Mouse (Mus musculus) gastrocnemius, postnatal 4 days (tissue): ENCODE data around the gene Ubac1. TPM values are rescaled to one million over a fixed set of nuclear protein-coding genes. Genes with fewer than 3 reads are reported as not detected.

Source experiments
- DNase-seq, 2 experiments: peaks; one replicate each; pipeline ENCODE4 v3.0.0; 2021 to 2022; ENCODE audit warnings: low spot score in 2 of 2, mixed read lengths in 2 of 2
- long read RNA-seq, 2 experiments: library from polyadenylated mRNA; stranded (forward); transcript quantifications; one replicate each; pipeline ENCODE4 v2.0.0; 2021
- total RNA-seq, 2 experiments: library from RNA; stranded (reverse); gene quantifications; 2 replicates each; pipeline ENCODE4 v1.2.3; 2021

The Ubac1 gene
- total RNA-seq, result 100 to 1,000 TPM; 186 to 187 TPM
- long read RNA-seq, experiment 1, transcript Ubac1-201 (10 exons, 1,852 nt), result major isoform, 300 of 354 reads
- long read RNA-seq, experiment 1, partial matches to known transcripts, result 8 of 354 reads
- long read RNA-seq, experiment 1, other reads (novel, unspliced or antisense), result 46 of 354 reads
- long read RNA-seq, experiment 2, transcript Ubac1-201 (10 exons, 1,852 nt), result major isoform, 403 of 483 reads
- long read RNA-seq, experiment 2, partial matches to known transcripts, result 13 of 483 reads
- long read RNA-seq, experiment 2, other reads (novel, unspliced or antisense), result 67 of 483 reads

DNA sequence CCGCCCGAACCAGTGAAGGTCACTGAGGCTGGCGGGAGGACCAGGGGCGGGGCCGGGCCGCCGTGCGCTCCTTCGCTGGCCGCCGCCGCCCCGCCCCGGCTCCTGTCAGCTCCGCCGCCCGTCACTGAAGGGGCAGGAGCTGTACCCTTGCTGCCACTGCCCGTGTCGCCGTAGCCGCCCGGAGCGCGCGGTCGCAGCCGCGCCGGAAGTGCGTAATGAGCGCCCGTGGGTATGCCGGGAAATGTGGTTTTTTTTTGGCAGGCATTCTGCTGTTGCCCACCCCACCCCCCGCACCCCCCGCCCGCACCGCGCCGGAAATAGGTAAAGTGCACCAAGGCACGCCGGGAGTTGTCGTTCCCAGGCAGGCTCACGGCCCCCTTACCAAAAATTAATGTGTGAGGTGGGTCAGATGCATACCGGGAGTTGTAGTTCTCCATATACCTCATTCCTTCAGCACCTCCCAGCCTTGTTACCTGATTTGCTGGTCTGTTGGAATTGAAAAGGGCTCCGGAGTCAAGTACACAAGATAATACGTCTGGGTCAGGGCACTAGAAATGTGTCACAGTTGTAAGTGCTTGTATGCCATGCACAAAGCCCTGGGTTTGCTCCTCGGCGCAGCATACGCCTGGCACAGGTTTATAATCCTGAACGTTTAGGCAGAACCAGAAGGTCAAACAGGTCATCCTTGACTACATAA lies at the start of gene Ubac1:
Ubac1 (minus strand) TSS at position 187 of the 697 bp plus-strand sequence.
- DNase-seq, result peak; percentile 65 to 86

DNA sequence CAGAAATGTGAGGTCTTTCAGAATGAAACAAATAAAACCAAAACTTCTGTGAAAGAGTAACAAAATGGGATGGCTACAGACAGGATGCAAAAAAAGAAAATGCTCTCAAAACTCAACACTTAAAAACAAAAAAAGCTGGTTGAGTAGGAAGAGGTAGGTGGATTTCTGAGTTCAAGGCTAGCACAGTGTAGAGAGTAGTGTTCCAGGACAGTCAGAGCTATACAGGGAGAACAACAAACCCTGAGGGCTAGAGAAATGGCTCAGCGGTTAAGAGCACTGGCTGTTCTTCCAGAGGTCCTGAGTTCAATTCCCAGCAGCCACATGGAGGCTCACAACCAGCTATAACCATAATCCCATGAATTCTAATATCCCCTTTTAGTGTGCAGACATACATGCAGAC lies 47.0 kb upstream of the Ubac1 start:
- no peak for DNase-seq

DNA sequence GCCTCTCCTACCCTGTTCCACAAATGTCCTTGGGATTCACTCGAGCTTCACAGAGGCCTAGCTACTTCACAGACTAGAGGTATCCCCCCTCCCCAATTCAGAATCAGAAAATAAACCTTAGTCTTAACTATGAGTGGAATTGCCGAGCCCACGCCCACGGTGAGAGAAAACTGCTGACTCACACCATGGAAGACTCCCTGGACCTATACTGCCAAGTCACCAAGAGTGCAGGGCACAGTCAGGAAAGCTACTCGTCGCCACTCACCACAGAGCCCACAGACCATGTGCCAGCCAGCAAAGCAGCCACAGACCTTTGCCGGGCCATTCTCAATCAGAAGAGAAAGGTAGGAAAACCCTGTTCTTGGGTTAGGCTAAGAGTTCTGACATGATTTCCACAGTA lies 46.6 kb upstream of the Ubac1 start:
- DNase-seq, result no peak

DNA sequence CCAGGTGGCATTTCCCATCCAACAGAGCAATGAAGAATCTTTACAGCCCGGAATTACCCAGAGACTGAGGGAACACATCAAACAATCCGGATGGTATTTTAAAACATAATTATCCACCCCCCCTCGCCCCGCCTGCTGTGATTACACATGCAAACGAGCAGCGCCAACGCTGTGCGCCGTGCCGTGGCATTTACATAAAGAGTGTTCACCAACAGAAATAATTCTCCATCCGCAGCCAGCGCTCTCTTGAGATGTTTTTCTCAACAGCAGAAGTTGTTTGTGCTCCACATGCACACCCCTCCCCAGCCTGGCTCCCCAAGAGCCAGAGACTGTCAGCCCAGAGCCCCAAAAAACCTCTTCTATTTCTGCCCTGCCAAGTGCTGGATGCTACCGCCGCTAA lies 45.0 kb upstream of the Ubac1 start:
- DNase-seq, result no peak

DNA sequence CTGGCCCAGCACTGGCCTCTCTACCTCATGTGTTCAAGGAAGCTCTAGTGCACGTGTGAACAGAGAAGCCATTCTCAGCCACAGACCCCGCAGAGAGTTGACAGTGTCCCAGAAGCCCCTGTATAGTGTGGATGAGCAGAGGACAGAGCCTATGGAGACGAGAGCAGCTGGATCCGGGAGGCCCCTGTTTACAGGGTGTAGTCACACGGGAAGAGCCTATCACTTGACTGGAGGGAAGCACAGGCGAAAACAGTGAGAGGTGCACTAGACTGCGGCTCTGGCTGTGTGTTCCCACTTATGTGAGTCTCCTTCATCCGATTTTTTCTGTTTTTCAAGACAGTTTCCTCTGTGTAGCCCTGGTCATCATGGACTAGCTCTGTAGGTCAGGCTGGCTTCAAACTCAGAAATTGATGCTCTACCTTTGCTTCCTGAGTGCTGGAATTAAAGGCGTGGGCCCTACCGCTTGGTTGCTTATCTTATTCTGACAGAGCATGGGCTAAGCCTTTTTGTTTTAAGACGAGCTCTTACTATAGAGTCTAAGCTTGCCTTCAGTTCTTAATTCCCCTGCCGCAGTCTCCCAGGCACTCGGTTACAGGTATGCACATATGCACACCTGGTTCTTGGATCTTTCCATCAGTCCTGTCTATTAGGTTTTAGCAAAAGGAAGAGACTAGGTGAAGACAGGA lies 41.3 kb upstream of the Ubac1 start:
- no peak for DNase-seq

DNA sequence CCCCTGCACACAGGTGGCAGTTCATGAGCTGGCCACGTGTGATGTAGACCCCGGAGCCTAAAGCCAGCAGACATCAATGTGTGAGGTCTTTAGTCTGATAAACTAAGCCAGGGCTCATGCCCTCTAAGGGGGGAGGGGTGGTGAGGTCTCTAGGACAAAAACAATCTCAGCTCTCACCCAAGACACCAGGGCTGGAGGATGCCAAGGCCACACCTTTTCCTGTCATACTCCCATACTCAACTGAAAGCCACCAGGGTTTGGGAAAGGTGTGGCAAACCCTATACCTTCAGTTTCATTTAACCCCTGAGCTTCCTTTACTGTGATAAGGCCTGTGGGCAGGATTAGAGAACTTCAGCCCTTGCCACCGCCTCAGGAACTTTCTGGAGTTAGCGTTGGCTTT lies 40.7 kb upstream of the Ubac1 start:
- DNase-seq, result no peak

DNA sequence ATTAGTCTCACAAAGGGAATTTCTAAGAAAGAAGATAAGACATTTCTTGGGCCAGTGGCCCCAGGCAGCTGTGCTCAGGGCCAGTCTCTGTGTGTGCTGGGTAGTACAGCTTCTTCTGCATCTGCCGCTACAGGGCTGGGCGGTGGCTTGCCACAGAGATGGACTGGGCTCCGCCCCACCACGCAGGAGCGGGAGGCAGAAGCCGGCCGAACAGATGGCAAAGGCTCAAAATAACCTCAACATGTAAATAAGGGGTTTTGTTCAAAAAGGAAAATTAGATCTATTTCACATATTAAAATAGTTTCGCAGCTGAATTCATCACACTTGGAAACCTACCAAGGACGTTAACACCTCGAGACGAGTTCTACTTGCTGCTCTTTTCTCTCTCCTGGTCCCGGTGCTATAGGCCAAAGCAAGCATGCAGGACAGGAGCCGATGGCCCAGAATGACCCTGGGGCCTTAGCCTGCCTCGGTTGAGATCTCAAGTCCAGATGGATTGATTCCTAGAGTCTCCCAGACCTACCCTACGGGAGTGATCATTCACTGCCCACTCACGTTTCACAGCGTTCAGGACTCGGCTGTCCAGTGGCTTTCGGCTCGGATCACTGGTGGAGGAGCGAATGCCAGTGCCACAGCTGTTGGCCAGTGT lies 39.6 kb upstream of the Ubac1 start:
- no peak for DNase-seq

DNA sequence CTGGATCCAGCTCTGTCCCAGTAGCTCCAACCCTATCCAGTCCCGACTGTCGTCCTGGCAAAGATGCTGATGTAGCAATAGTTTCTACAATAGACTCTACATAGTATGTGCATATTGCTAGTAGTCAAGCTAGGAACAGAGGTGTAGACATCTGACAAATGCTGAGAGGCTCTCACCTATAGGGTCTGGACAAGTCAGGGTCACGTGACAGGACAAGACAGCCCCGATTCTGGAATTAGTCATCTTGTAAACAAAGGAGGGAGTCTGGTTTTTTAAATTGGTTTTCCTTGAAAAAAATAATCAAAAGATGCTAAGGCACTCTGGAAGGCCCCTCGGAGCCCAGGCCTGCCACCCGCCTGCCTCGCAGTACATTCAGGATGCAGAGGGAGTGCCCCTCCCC lies 35.5 kb upstream of the Ubac1 start:
- DNase-seq, result no peak

DNA sequence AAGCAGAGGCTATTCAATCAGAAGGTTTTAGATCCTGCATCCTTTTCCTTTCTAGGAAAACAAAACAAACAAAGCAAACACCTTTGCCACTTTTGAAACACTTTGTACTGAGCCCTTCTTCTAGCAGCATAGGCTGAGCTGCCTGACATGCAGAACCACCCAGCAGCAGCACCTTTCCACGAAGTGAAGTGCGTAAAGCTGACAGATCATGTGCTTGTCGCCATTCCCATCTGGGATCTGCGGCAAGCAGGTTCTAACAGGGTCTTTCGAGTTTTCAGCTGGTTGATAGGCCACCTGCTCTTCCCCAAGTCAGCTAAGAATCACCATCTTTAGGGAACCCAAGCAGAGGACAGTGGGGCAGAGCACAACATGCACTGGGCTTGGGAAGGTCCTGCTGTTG lies 34.7 kb upstream of the Ubac1 start:
- no peak for DNase-seq

DNA sequence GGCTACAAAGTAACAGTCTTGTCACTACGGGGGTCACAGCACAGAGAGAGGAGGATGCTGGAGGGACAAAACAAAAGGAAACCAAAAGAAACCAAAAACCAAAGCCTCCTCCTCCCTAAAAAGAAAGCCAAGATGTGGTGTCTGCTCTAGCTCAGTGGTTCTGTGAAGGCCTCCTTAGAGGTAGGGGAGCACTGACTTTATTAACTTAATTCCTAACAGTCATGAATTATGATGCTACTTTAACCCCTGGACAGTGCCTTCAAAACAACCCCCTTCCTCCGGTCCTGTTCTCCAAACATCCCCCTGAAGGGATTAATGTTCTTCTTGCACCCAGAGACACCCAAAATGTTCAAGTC lies 34.2 kb upstream of the Ubac1 start:
- no peak for DNase-seq

DNA sequence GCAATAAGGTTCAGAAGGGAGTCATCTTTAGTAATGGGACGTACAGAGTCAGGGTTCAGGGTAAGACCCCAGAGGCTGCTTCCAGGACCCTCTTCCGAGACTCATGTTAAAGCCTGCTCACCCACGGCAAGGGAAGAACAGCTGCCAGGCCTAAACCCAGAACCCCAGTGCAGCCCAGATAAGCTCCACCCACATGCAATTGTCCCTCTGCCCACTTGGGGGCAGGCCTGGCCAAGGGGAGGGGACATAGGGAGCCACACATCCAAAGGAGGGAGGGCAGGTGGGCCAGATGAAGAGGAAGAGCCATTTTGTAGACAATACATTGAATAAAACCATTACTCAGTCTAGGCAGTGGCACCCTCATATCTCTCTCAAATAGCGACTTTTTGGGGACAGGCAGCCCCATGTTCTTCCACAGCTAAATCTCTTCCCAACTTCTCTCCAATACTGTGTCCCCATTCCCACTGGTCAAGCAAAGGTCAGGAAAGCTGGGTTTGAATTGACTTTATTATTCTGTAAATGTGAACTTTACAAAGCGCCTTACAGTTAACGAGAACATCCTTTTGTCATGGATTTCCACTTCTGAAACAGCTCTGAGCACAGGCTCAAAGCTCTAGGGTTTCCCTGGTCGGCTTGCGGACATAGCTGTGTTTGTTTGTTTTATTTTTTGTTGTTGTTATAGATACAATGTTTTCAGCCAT lies 33.6 kb upstream of the Ubac1 start:
- peak; percentile 45 to 65 for DNase-seq

DNA sequence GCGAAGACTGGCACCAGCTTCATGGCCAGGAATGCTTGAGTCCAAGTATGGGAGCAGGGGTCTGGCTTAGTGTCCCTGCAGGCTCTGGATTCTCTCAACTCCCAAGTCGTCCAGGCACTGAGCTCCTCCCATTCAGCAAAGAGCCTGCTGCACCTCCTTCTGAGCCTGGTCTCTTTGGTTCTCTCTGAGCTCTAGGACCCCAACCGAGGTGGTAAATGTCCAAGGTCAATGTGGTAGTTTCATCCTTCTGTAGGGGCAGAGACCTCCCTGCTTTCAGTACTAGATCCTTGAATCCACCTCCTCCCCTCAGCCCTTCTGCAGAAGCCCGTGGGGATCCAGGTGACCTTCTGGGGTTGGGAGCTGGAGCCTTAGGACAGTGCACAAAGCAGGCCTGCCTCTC lies 31.3 kb upstream of the Ubac1 start:
- no peak for DNase-seq

DNA sequence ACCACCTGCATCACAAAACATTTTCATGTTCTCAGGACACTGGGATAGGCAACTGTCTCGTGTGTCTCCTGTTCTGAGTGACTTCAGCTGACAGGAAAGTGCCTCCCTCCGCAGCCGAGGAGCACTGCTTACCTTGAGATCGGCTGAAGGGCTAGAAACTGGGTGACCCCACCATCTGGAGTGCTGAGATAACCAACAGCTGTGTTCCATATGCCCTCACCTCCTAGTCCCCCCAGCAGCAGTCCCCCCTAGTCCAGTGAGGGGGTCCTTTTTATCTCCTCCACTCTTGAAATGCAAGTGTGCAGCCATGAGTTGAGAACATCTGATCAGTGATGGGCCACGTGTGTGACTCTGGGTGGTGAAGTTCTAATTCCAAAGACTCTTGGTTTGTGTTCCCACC lies 27.3 kb upstream of the Ubac1 start:
- no peak for DNase-seq

DNA sequence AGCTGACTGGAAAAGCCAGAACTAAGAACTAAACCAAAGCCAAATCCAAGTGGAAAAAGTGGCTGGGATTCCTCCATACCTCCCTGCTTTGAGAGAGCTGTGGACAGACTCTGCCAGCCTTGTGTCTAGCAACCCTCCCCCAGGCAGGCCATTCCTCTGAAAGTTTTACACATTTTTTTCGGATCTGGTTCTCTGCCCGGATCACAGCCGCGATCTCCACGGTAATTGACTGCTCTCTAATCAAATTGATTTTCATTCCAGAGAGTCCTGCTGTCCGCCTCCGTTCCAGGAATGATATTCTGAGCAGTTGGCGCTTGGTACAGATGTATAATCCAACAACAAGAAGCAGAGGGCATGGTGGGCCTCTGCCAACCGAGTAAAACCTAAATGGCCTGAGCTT lies 22.7 kb upstream of the Ubac1 start:
- DNase-seq, result no peak

DNA sequence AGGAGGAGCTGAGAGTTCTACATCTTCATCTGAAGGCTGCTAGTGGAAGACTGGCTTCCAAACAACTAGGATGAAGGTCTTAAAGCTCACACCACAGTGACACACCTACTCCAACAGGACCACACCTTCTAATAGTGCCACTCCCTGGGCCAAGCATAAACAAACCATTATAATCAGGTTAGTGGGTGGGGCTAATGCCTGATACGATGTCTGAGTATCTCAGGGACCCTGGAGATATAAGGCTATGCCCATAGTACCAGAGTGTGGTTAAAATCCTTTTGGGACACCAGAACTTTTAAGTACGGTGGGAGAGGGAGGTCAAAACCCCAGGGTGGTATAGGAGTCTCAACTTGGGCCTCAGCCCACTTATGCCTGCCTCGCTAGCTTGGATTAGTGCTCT lies 21.1 kb upstream of the Ubac1 start:
- no peak for DNase-seq

DNA sequence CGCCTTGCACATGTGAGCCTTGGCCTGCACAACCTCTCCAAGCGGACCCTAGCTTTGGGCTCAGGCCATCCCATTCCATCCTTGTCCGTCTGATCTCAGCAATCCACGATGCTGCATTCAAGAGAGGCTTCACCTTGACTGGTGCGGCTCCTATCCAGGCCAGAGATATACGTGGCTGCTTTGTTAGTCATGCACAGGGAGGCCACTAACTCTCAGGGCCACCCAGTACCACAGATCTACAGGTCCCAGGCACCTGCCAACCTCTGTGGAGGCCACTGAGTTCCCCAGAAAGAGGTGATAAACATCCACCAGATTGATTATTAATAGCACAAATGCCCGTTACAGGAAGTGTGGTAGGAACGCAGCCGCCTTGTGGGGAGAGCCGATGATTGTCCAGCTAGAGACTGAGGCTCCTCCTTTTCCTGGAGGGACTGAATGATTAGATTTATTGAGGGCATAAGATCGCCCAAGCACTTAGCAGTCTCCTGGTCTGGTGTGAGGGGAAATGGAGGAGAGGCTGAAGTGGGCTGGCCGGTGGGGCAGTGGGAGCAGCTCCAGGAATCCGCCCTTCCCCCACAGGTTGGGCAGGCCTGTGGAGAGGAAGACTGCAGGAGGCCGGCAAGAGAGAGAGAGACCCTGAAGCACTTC lies 19.7 kb upstream of the Ubac1 start:
- no peak for DNase-seq

DNA sequence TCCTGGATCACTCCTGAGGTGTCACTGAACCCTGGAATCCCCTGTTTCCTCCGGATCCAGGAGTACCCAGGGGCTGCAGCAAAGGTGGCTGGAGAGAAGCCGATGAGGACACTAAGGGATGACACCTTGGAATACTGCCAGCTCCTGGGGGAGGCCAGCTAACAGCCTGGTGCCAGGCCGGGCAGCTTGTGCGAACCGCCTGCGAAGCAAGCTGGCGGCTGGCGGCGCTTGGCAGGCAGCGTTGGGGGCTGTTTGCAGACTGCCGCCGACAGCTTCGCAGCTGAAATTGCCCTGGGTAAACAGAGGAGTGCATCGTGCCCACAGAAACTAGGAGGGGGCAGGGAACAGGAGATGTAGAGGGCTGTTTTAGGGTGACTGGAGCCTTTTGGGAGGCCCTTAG lies 18.4 kb upstream of the Ubac1 start:
- peak in 1 of 2 experiments; percentile 43 for DNase-seq

DNA sequence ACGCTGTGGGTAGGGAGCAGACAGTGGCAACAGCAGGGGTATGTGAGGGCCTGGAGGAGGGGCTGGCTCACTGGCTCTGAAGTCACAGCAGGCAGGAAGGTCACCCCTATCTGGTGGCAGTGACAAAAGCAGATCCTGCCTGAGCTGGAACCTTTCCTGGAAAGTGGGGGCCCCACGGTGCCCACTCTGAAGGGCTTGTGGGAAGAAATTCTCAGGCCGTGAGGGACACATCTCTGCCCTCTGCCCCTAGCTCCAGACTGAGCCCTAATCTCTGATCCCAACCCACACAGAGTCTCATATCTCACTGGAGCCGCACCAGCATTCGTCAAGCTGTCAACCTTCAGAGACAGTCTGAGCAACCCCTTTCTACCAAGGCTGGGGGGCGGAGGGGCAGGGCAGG lies 15.8 kb upstream of the Ubac1 start:
- no peak for DNase-seq

DNA sequence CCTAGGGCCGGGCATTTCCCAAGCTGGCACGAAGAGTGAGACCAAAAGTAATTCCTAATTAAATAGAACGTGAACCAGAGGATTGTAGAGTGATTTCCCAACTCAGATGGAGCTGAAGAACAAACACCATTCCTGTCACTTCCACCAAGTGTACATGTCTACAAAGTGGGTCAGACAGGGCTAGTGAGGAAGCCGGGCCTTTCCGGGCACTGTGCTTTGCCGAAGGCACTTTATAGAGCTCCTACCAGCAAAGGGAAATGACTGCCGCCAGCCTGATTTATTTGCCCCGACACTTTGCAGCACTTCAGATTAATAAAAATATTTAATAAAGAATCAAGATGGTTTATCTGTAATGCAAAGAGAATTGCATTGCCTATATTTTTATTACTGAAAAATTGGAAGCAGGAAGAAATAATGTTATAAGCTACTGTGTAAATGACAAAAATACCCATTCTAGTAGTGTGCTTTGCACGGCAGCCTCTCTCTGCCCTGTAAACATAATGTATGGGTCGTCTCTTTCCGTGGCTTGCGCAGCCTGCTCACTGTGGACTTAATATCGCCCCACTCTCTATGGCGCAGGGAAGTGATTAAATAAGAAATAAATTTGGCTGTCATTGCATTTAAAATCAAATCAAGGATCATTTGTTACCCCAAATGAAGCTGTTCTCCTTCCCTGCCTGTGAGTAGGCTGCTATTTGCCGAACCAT lies 12.9 kb upstream of the Ubac1 start:
- DNase-seq, result no peak

DNA sequence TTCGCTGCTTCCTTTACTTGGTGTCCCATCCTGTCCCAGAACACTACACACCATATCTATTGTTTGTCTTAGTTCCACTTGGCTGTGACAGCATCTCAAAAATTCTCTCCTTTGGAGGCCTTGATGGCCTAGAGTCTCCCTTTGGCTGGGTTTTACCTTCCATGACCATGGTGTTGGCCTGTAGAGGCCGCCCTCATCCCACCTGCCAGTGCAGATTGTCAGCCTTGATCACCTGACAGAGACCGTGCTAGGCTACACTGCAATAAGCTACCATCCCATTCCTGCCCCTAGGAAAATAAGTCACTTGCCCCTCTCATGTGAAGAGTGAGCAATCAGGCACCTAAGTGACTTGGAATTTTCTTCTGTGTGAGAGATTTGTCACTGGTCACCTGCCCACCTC lies 8.7 kb upstream of the Ubac1 start:
- no peak for DNase-seq
